Mouse (Mus musculus) ES-E14 (cell line): ENCODE measurements around the gene Dohh. TPM values are rescaled to one million over a fixed set of nuclear protein-coding genes. Genes with fewer than 3 reads are reported as not detected.

Source experiments
- DNase-seq: peaks from one replicate; pipeline ENCODE4 v3.0.0-alpha.2; 2013; ENCODE audit warnings: low read depth, low spot score
- H3K27ac ChIP-seq: 2 replicates; pipeline ENCODE4 v1.5.1; 2012; ENCODE audit warnings: low read depth, mild to moderate bottlenecking, low read length, moderate library complexity, mixed read lengths; ENCODE audit not compliant: poor library complexity, insufficient read depth, severe bottlenecking
- H3K36me3 ChIP-seq: 2 replicates; pipeline ENCODE4 v1.6.1; 2012; ENCODE audit warnings: mild to moderate bottlenecking, low read length, moderate library complexity, mixed read lengths; ENCODE audit not compliant: control insufficient read depth, poor library complexity, insufficient read depth, severe bottlenecking
- H3K4me1 ChIP-seq, 2 experiments: fragments of 150-350 bp in 1 of 2; sonication (generic) in 1 of 2; 2 replicates each; pipeline ENCODE4 v1.6.1; 2012; ENCODE audit warnings: low read length in 2 of 2, mild to moderate bottlenecking in 1 of 2, mixed read lengths in 1 of 2; ENCODE audit not compliant: control insufficient read depth in 2 of 2, insufficient read depth in 2 of 2, poor library complexity in 1 of 2
- H3K4me3 ChIP-seq, 2 experiments: fragments of 150-350 bp in 1 of 2; sonication (generic) in 1 of 2; 2 replicates each; pipeline ENCODE4 v1.5.1; 2012; ENCODE audit warnings: low read length in 2 of 2, low read depth in 1 of 2, mild to moderate bottlenecking in 1 of 2, mixed read lengths in 1 of 2; ENCODE audit not compliant: insufficient read depth in 1 of 2, poor library complexity in 1 of 2, severe bottlenecking in 1 of 2
- H3K9ac ChIP-seq: 2 replicates; pipeline ENCODE4 v1.6.1; 2012; ENCODE audit warnings: low read depth, mild to moderate bottlenecking, low read length, mixed read lengths; ENCODE audit not compliant: poor library complexity, insufficient read depth, severe bottlenecking
- H3K9me3 ChIP-seq: fragments of 150-350 bp; sonication (generic); 2 replicates; pipeline ENCODE4 v1.6.1; 2012; ENCODE audit warnings: low read depth, mild to moderate bottlenecking, low read length; ENCODE audit not compliant: control insufficient read depth, insufficient read depth
- CHD2 ChIP-seq: IDR thresholded peaks from 2 replicates; pipeline ENCODE4 v1.6.1; 2014; ENCODE audit warnings: mild to moderate bottlenecking, low read depth, low read length, inconsistent platforms
- HCFC1 ChIP-seq: IDR thresholded peaks from 2 replicates; pipeline ENCODE4 v1.6.1; 2012; ENCODE audit warnings: low read length, inconsistent platforms, borderline replicate concordance; ENCODE audit not compliant: insufficient read depth
- MAFK ChIP-seq: IDR thresholded peaks from 2 replicates; pipeline ENCODE4 v1.6.1; 2014; ENCODE audit warnings: mild to moderate bottlenecking, low read depth, low read length, inconsistent platforms; ENCODE audit not compliant: insufficient read depth
- ZC3H11A ChIP-seq: IDR thresholded peaks from 2 replicates; pipeline ENCODE4 v1.6.1; 2012; ENCODE audit warnings: low read depth, mild to moderate bottlenecking, inconsistent platforms, low read length, borderline replicate concordance
- ZNF384 ChIP-seq: IDR thresholded peaks from 2 replicates; pipeline ENCODE4 v1.6.1; 2012; ENCODE audit warnings: low read depth, low read length, inconsistent platforms
- in situ Hi-C, 2 experiments: fragments of 600-800 bp; cut with MboI; formaldehyde crosslinking; loops; one replicate each; pipeline ENCODE4 v1.15.1; 2025; ENCODE audit warnings: low sequenced_read_pairs in 2 of 2, inconsistent platforms in 1 of 2; ENCODE audit not compliant: unreplicated experiment in 2 of 2
- total RNA-seq: library from RNA; depleted of rRNA; stranded (reverse); fragments of 300-350 nt; gene quantifications from 2 replicates; pipeline ENCODE4 v1.2.3, GENCODE M21; 2012

The Dohh gene
- total RNA-seq, 1 experiment: 168 TPM

DNA sequence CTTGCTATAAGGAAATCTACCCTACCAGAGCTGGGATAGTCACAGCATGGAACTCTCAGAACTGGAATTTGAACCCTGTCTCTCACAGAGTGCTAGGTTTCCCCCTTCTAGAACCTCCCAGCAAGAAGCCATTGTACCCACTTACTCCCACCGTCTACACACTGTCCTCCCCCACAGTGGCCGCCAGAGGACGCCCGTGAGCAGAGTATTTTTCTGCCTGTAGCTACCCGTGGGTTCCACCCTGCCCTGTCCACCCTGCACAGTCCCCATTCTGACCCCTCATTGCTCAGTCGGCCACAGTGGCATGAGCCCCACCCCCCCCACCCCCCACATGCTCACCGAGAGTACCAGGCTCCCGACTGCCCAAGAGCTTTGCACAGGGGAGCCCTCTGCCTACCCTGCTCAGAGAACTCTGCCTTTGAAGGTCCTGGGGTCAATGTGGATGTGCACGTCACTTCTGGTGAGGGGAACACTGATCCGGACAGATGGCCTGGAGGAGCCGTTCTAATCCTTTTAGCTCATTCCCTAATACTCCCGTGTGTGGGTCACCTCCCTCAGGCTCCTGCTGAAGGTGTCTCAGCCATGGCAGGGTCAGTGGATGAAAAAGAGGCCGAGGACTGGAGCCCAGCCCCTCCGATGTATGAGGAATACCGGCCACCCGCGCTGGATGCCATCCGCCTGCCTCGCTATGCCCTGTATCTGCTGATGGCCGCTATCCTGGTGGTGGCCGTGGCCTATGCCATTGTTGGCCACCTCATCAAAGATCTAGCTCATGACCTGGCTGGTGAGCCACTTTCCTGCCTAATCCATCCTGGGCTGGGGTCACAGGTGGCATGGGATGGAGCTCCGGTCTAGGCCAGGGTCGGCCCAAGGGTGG lies 5.8 kb downstream of the Dohh start:
- H3K4me1 ChIP-seq: peaks cover 0 to 19% of the 10 kb centered on the region in 2 experiments; a peak in 2 of 4 replicates
- no peaks in the 10 kb centered on the region for H3K9me3 ChIP-seq
- DNase-seq: no peak
- TF ChIP-seq ZNF384 (no peak), MAFK (no peak), CHD2 (no peak), ZC3H11A (no peak; the same call in 1 of the 2 replicates), HCFC1 (no peak)
- H3K36me3 ChIP-seq: peaks cover 35% of the 10 kb centered on the region
- no peak overlapping the region for H3K4me3 ChIP-seq
- H3K27ac ChIP-seq: no peak overlapping the region
- no peak overlapping the region for H3K9ac ChIP-seq
- in situ Hi-C loops: no loop called here

DNA sequence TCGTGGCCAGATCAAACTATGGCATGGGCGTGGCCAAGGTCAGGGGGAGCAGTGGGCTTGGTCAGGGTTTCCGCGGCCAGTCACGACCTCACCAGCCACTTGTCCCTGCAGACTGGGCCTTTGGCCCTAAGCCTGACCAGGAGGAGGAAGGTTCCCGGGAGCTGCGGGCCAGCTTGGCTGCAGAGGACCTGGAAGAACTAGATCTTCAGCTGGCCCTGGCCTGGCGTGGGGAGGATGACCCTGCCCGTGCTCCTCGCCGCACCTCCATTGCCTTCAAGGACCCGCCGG lies 6.4 kb downstream of the Dohh start:
- H3K4me1 ChIP-seq: peaks cover 0 to 19% of the 10 kb centered on the region in 2 experiments; a peak in 2 of 4 replicates
- no peaks in the 10 kb centered on the region for H3K9me3 ChIP-seq
- in situ Hi-C loops: no loop called here
- H3K4me3 ChIP-seq: no peak overlapping the region
- no peak for DNase-seq
- H3K27ac ChIP-seq: no peak overlapping the region
- H3K36me3 ChIP-seq: peaks cover 34% of the 10 kb centered on the region
- no peak overlapping the region for H3K9ac ChIP-seq
- TF ChIP-seq ZNF384 (no peak), ZC3H11A (no peak), CHD2 (no peak), MAFK (no peak), HCFC1 (no peak)

- H3K36me3 ChIP-seq: peaks cover 18% of the 10 kb centered on the region
- in situ Hi-C loops: no loop called here
- H3K9me3 ChIP-seq: no peaks in the 10 kb centered on the region
- DNase-seq: no peak
- H3K4me3 ChIP-seq: no peak overlapping the region
- H3K9ac ChIP-seq: no peak overlapping the region
- H3K27ac ChIP-seq: no peak overlapping the region
- TF ChIP-seq HCFC1: no peak
- TF ChIP-seq ZC3H11A: no peak
- no peak for TF ChIP-seq CHD2
- H3K4me1 ChIP-seq: peaks cover 0 to 21% of the 10 kb centered on the region in 2 experiments; a peak in 2 of 4 replicates
These were observed 8.0 kb downstream of the Dohh start for GRCm38 (mm10) chr10:81392270-81392669.

- H3K36me3 ChIP-seq: peaks cover 12% of the 10 kb centered on the region
- 0 out of 4 replicates have a peak within 1 kb of the TSS, but pooled peaks of 1 of the 2 experiments have one; percentile 44 for H3K4me3 ChIP-seq
- H3K9me3 ChIP-seq: no peaks in the 10 kb centered on the region
- 0 out of 2 replicates have a peak within 1 kb of the TSS, but pooled peaks have one; percentile 28 for H3K9ac ChIP-seq
- DNase-seq: no peak
- H3K4me1 ChIP-seq: peaks cover 0 to 23% of the 10 kb centered on the region in 2 experiments; a peak in 2 of 4 replicates
- TF ChIP-seq ZC3H11A (no peak), MAFK (no peak), HCFC1 (no peak), ZNF384 (no peak), CHD2 (no peak)
- in situ Hi-C loops: no loop called here
- H3K27ac ChIP-seq: no peak within 1 kb of the TSS
These were observed 8.6 kb downstream of the Dohh start, which contains the start of gene Smim24 for GRCm38 (mm10) chr10:81392781-81393185. Gene Smim24 (plus strand): TSS chr10:81393051.
